Comparison of ENCODE assay signal across 17 mouse cellular contexts in the genomic region with DNA sequence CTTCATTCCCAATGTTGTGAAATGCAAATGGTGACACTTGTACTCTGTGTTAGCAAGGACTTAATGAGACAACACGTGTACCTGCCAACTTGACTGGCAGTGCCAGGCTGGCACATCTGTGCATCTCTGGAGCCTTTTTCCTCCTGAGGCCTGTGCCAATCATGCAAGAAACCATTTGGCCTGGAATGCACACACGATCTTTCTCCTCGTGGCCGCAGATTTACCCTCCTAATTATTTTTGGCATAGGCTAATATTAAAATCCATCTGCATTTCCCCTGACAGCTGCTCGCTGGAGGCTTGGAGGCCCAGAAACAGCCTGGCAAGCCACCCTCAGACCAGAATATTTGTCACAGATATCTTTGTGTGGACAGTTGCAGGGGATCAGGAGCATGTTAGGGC. TPM values are rescaled to one million over a fixed set of nuclear protein-coding genes. Genes with fewer than 3 reads are reported as not detected.
DNase-seq lines count a peak whose midpoint lies in the region; ATAC-seq lines count a peak whose summit lies in the region.
"Had no signal": no experiment of that assay in that cellular context is flagged by ENCODE, and none has a peak within 500 bp of the region (broad histone marks: within the 10 kb centered on the region; RNA-seq: fewer than 3 reads in every experiment).

No protein-coding gene starts in this region.

- WGBS in forebrain, embryonic 14.5 days: 47% methylated on average over 5 of the region's 5 CpGs
- 80% methylated on average over 5 of the region's 5 CpGs for WGBS in forebrain, embryonic 11.5 days
- WGBS in limb, embryonic 13.5 days: 76% methylated on average over 5 of the region's 5 CpGs
- 93% methylated on average over 5 of the region's 5 CpGs for WGBS in limb, embryonic 10.5 days
- WGBS in embryonic facial prominence, embryonic 14.5 days: 50% methylated on average over 5 of the region's 5 CpGs
- 57% methylated on average over 5 of the region's 5 CpGs for WGBS in midbrain, embryonic 15.5 days

- no peak overlapping the region for H3K4me3 ChIP-seq in forebrain, embryonic 14.5 days (ENCODE audit: low read depth, low read length)
- H3K4me3 ChIP-seq in forebrain, embryonic 11.5 days (ENCODE audit: low read depth, low read length): no peak overlapping the region
- H3K4me3 ChIP-seq in limb, embryonic 13.5 days: no peak overlapping the region
- H3K4me3 ChIP-seq in limb, embryonic 10.5 days: no peak overlapping the region
- no peak overlapping the region for H3K4me3 ChIP-seq in embryonic facial prominence, embryonic 14.5 days (ENCODE audit: low read depth, low read length)
- no peak overlapping the region for H3K4me3 ChIP-seq in midbrain, embryonic 15.5 days
- H3K4me3 ChIP-seq: limb, embryonic 12.5 days had no signal

- H3K9ac ChIP-seq in forebrain, embryonic 14.5 days (ENCODE audit: low read length): no peak overlapping the region
- no peak overlapping the region for H3K9ac ChIP-seq in forebrain, embryonic 11.5 days (ENCODE audit: low read length)
- 0 out of 2 replicates have a peak overlapping the region, but pooled peaks have one; percentile 19 for H3K9ac ChIP-seq in limb, embryonic 13.5 days
- no peak overlapping the region for H3K9ac ChIP-seq in embryonic facial prominence, embryonic 14.5 days (ENCODE audit: low read depth, low read length)
- H3K9ac ChIP-seq in midbrain, embryonic 15.5 days: no peak overlapping the region
- H3K9ac ChIP-seq: limb, embryonic 12.5 days; liver, postnatal 0 days had no signal

- ATAC-seq in forebrain, embryonic 14.5 days: peak; percentile 79
- ATAC-seq in forebrain, embryonic 11.5 days (replicated peaks; ENCODE audit: low FRiP score): no peak
- no peak for ATAC-seq in limb, embryonic 13.5 days (ENCODE audit: low FRiP score, low read depth)
- ATAC-seq in embryonic facial prominence, embryonic 14.5 days (ENCODE audit: low read depth): no peak
- no peak for ATAC-seq in midbrain, embryonic 15.5 days (replicated peaks)
- ATAC-seq: liver, postnatal 0 days had no signal

- no peak overlapping the region for H3K4me2 ChIP-seq in forebrain, embryonic 14.5 days (ENCODE audit: low read length)
- H3K4me2 ChIP-seq in forebrain, embryonic 11.5 days (ENCODE audit: low read depth, low read length, severe bottlenecking): no peak overlapping the region
- no peak overlapping the region for H3K4me2 ChIP-seq in limb, embryonic 13.5 days (replicated peaks)
- H3K4me2 ChIP-seq in embryonic facial prominence, embryonic 14.5 days (ENCODE audit: low read depth, low read length): no peak overlapping the region
- no peak overlapping the region for H3K4me2 ChIP-seq in midbrain, embryonic 15.5 days
- H3K4me2 ChIP-seq: limb, embryonic 12.5 days had no signal

- H3K27me3 ChIP-seq in forebrain, embryonic 14.5 days (replicated peaks; ENCODE audit: control insufficient read depth, insufficient read depth, low read length): no peaks in the 10 kb centered on the region
- H3K27me3 ChIP-seq in forebrain, embryonic 11.5 days (ENCODE audit: control insufficient read depth, insufficient read depth, low read length): no peaks in the 10 kb centered on the region
- H3K27me3 ChIP-seq in limb, embryonic 13.5 days: no peaks in the 10 kb centered on the region
- no peaks in the 10 kb centered on the region for H3K27me3 ChIP-seq in limb, embryonic 10.5 days (ENCODE audit: low read depth, poor library complexity, severe bottlenecking)
- H3K27me3 ChIP-seq in embryonic facial prominence, embryonic 14.5 days (replicated peaks; ENCODE audit: control insufficient read depth, insufficient read depth, low read length): no peaks in the 10 kb centered on the region
- no peaks in the 10 kb centered on the region for H3K27me3 ChIP-seq in midbrain, embryonic 15.5 days (replicated peaks)
- H3K27me3 ChIP-seq: limb, embryonic 12.5 days had no signal

- peak overlapping the region; percentile 71 for H3K27ac ChIP-seq in forebrain, embryonic 14.5 days (ENCODE audit: low read depth, low read length)
- H3K27ac ChIP-seq in forebrain, embryonic 11.5 days (ENCODE audit: low read depth, low read length): no peak overlapping the region
- H3K27ac ChIP-seq in limb, embryonic 13.5 days: no peak overlapping the region
- no peak overlapping the region for H3K27ac ChIP-seq in limb, embryonic 10.5 days
- H3K27ac ChIP-seq in embryonic facial prominence, embryonic 14.5 days (replicated peaks; ENCODE audit: low read depth, low read length): no peak overlapping the region
- 0 out of 2 replicates have a peak overlapping the region, but pooled peaks have one; percentile 32 for H3K27ac ChIP-seq in midbrain, embryonic 15.5 days
- H3K27ac ChIP-seq: limb, embryonic 12.5 days had no signal

- H3K4me1 ChIP-seq in forebrain, embryonic 14.5 days (ENCODE audit: control insufficient read depth, insufficient read depth, low read length): peaks cover 39% of the 10 kb centered on the region
- peaks cover 3% of the 10 kb centered on the region for H3K4me1 ChIP-seq in forebrain, embryonic 11.5 days (replicated peaks; ENCODE audit: control insufficient read depth, insufficient read depth, low read length)
- H3K4me1 ChIP-seq in limb, embryonic 13.5 days: peaks cover 53% of the 10 kb centered on the region
- H3K4me1 ChIP-seq in limb, embryonic 10.5 days: peaks cover 32% of the 10 kb centered on the region
- peaks cover 30% of the 10 kb centered on the region for H3K4me1 ChIP-seq in embryonic facial prominence, embryonic 14.5 days (ENCODE audit: control insufficient read depth, insufficient read depth, low read length)
- H3K4me1 ChIP-seq in midbrain, embryonic 15.5 days: peaks cover 44% of the 10 kb centered on the region

- peak; percentile 82 for DNase-seq in forebrain, embryonic 14.5 days (ENCODE audit: low spot score)
- DNase-seq in forebrain, embryonic 11.5 days (ENCODE audit: low spot score): no peak
- DNase-seq in limb, embryonic 10.5 days (ENCODE audit: low spot score): no peak
- DNase-seq in embryonic facial prominence, embryonic 14.5 days (ENCODE audit: low spot score): peak; percentile 67
- no peak for DNase-seq in gastrocnemius, postnatal 25 days
- DNase-seq in left cerebral cortex, adult 9 months (ENCODE audit: low spot score in 2 of 2): no peak
- DNase-seq: B cell, adult 2 months; cerebellum, adult 8-10 months; heart, postnatal 4 days; kidney, adult 9 months; layer of hippocampus, adult 9-11 months; liver, postnatal 0 days; thymus, postnatal 25 days had no signal

- no peaks in the 10 kb centered on the region for H3K36me3 ChIP-seq in forebrain, embryonic 14.5 days (ENCODE audit: control insufficient read depth, insufficient read depth, low read length)
- no peaks in the 10 kb centered on the region for H3K36me3 ChIP-seq in forebrain, embryonic 11.5 days (ENCODE audit: control insufficient read depth, insufficient read depth, low read length)
- peaks cover 32% of the 10 kb centered on the region for H3K36me3 ChIP-seq in limb, embryonic 13.5 days
- H3K36me3 ChIP-seq in limb, embryonic 10.5 days: peaks cover 76% of the 10 kb centered on the region
- H3K36me3 ChIP-seq in embryonic facial prominence, embryonic 14.5 days (ENCODE audit: control insufficient read depth, insufficient read depth, low read length): peaks cover 22% of the 10 kb centered on the region; the same call in 1 of the 2 replicates
- H3K36me3 ChIP-seq in midbrain, embryonic 15.5 days (replicated peaks): no peaks in the 10 kb centered on the region
- H3K36me3 ChIP-seq: G1E had no signal

- H3K9me3 ChIP-seq in forebrain, embryonic 14.5 days (replicated peaks; ENCODE audit: control insufficient read depth, low read length): no peaks in the 10 kb centered on the region
- H3K9me3 ChIP-seq in forebrain, embryonic 11.5 days (ENCODE audit: control insufficient read depth, low read length): no peaks in the 10 kb centered on the region
- no peaks in the 10 kb centered on the region for H3K9me3 ChIP-seq in limb, embryonic 13.5 days
- H3K9me3 ChIP-seq in limb, embryonic 10.5 days (replicated peaks): no peaks in the 10 kb centered on the region
- no peaks in the 10 kb centered on the region for H3K9me3 ChIP-seq in embryonic facial prominence, embryonic 14.5 days (ENCODE audit: control insufficient read depth, low read length)
- no peaks in the 10 kb centered on the region for H3K9me3 ChIP-seq in midbrain, embryonic 15.5 days
- H3K9me3 ChIP-seq: G1E; limb, embryonic 12.5 days had no signal

RNA-seq across cellular contexts. Expression of a gene that starts 56.5 kb away (rescaled TPM):
- 35.2 and 40.0 TPM in 2 replicates for polyA plus RNA-seq in forebrain, embryonic 14.5 days (2014; fragmentation: Nextera tagmentation; extraction: Ambion mirVana)
- polyA plus RNA-seq in forebrain, embryonic 11.5 days (2014; fragmentation: Nextera tagmentation; extraction: Ambion mirVana): 63.0 and 71.5 TPM in 2 replicates
- 58.4 and 64.2 TPM in 2 replicates for polyA plus RNA-seq in limb, embryonic 13.5 days (2015; fragmentation: Nextera tagmentation; extraction: Ambion mirVana)
- 55.4 and 60.7 TPM in 2 replicates for polyA plus RNA-seq in limb, embryonic 10.5 days (2016; fragmentation: Nextera tagmentation; extraction: Ambion mirVana)
- polyA plus RNA-seq in embryonic facial prominence, embryonic 14.5 days (2014; fragmentation: Nextera tagmentation; extraction: Ambion mirVana): 46.4 and 50.4 TPM in 2 replicates
- 62.9 and 69.1 TPM in 2 replicates for polyA plus RNA-seq in midbrain, embryonic 15.5 days (2015; fragmentation: Nextera tagmentation; extraction: Ambion mirVana)
- total RNA-seq in gastrocnemius, postnatal 25 days (2021): 1 to 10 TPM; 1.5 to 2.5 TPM
- polyA plus RNA-seq: G1E had no signal

RNA-seq across cellular contexts. Expression of a gene that starts 58.3 kb away (rescaled TPM):
- polyA plus RNA-seq in forebrain, embryonic 14.5 days (2014; fragmentation: Nextera tagmentation; extraction: Ambion mirVana): 1.2 and 1.7 TPM in 2 replicates
- polyA plus RNA-seq in forebrain, embryonic 11.5 days (2014; fragmentation: Nextera tagmentation; extraction: Ambion mirVana): 0.83 and 0.95 TPM in 2 replicates
- polyA plus RNA-seq in limb, embryonic 13.5 days (2015; fragmentation: Nextera tagmentation; extraction: Ambion mirVana): 1.2 and 1.5 TPM in 2 replicates
- 0.31 and 0.63 TPM in 2 replicates for polyA plus RNA-seq in limb, embryonic 10.5 days (2016; fragmentation: Nextera tagmentation; extraction: Ambion mirVana)
- 2.7 and 4.2 TPM in 2 replicates for polyA plus RNA-seq in embryonic facial prominence, embryonic 14.5 days (2014; fragmentation: Nextera tagmentation; extraction: Ambion mirVana)
- 1.1 and 1.8 TPM in 2 replicates for polyA plus RNA-seq in midbrain, embryonic 15.5 days (2015; fragmentation: Nextera tagmentation; extraction: Ambion mirVana)
- under 1 TPM; 0.18 to 0.38 TPM for total RNA-seq in gastrocnemius, postnatal 25 days (2021)

Comparison
In these comparisons a context has a peak if more than half of its experiments do, and no peak if none do; other contexts are left out.
1. DNase-seq: peak in forebrain, embryonic 14.5 days (single experiment) and embryonic facial prominence, embryonic 14.5 days (single experiment); none in forebrain, embryonic 11.5 days (single experiment), limb, embryonic 10.5 days (single experiment), gastrocnemius, postnatal 25 days (single experiment) and left cerebral cortex, adult 9 months (0 of 2).
2. H3K27ac ChIP-seq: peak in forebrain, embryonic 14.5 days (single experiment) and midbrain, embryonic 15.5 days (single experiment); none in forebrain, embryonic 11.5 days (single experiment), limb, embryonic 13.5 days (single experiment), limb, embryonic 10.5 days (single experiment) and embryonic facial prominence, embryonic 14.5 days (single experiment).